Mouse (Mus musculus) natural killer cell, adult 2 months (primary cell): ENCODE results near the gene Itgb3.

Experiments used
- DNase-seq, 2 experiments: peaks; one replicate each; pipeline ENCODE4 v3.0.0; 2022; ENCODE audit warnings: low spot score in 2 of 2

The Itgb3 gene

DNA sequence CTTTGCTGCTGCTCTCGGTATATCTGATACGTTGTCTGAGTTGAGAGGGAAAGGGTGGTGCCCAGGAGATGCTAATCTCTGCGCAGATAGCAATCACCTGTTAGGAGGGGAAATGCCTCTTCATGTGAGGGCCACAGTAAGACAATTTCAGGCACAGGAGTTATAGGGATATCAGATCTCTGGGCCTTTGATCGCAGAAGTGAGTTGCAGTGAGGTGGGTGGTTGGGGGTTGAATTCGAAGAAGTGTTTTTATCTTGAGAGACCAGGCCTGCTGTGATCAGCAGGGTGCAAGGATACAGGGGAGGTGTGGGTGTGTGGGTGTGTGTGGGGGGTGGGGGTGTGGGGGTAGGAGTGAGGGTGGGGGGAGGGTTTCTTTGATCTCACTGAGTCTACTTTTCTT lies 53.3 kb downstream of the Itgb3 start:
- peak; percentile 27 to 40 for DNase-seq

DNA sequence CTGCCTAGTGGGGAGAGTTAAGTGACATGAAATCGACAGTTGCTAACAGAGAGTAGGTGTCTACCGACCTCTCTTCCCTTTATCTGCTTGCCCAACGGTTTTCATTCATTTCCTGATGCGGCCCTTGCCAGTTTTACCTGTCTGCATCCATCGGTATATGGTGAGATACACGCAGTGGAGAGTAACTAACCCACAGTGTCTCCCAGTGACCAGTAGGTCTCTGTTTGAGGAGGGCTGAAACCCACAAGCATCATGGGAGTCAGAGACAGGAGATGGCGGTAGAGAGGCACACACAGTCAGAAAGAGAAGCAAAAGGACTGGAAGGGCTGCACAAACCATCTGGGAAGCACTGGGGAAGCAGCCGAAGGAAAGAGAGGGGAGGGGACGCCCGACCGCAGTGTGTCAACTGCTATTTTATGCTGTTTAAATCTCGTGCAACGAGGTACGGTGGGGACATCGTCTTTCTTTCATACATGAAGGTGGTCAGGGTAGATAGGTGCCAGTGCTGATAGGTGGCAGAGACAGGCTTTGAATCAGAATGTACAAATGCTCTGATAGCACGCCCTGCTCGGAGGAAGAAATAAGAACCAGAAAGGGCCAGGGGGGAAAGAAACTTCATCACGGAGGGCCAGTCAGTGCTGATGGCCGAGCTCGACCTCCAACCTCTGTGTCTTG lies 53.9 kb downstream of the Itgb3 start:
- DNase-seq, result peak; percentile 48 to 54

DNA sequence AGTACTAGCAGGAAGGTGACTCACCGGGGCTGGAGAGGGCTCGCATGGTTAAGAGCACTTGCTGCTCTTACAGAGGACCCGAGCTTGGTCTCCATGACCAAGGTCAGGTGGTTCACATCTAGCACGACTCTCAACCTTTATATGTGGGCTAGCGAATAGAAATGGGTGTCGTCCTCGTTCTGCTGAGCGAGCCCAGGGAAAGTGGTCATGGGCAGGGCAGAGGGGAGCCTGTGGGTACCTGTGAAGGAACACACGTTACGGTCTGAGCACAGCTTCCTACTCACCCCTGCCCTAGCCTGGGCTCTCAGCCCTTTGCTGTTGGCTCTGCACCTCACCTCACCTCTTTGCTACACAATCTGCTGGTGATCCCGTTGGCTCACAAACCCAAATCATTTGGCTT lies 54.8 kb downstream of the Itgb3 start:
- no peak for DNase-seq

DNA sequence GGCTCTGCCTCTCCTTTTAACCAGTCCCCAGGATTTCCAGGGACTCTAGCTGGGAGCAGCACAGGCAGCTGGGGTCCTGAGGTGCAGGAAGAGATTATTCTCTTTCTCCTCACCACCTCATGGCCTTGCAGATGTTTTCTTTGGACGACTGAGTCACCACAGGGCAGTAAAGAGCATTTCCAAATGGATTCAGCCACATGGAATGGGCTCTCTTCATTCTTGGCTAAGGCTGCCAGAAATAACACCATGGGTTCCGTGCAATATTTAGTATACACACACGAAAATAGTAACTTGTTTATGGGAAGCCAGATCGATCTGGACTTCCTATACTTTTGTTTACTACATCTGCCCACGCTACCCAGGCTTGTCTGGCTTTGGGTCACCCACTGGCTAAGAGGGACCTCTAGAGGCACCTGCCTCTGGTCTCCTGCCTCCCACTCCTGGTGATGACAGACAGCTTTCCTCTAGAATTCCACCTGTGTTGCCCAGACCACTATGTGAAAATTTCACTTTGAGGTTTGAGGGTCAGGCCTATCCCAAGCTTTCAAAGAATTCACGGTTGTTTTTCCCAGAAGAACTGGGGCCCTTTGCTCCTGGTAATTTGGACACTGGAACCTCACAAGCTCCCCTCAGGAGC lies 55.6 kb downstream of the Itgb3 start:
- DNase-seq, result no peak

DNA sequence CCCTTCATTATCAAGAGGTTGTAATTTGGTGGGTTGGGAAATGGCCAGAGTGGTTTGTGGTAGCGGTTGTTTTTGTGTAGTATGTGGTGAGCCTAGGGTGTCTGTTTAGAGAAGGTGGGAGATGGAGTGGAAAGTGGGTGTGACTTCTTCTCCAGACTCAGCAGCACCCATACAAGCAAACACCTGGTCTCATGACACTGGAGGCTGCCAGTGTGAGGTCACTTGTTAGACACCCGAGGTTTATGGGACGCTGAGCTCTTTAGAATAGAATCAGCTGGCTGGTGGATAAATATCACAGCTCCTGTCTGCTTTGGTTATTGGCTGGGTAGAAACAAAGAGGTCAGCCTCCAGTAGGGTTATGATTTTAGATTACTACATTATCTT lies 56.1 kb downstream of the Itgb3 start:
- DNase-seq, result peak; percentile 59 to 63

DNA sequence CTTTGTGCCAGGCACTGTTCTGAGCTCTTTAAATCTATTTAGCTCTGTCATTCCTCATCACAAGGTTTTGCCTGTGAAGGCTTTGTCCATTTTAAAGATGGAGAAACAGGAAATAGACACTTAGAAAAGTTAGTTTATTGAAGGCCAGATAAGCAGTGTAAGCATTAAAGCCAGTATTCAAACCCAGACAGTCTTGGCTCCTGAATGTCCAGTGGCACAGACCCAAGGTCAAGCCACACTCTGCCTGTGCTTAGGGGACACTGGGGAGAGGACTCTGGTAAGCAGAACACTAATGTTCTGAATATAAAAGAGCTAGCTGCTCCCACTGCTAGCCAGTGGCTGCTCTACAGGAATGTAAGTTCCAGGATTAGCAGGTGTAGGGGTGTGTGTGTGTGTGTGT lies 56.6 kb downstream of the Itgb3 start:
- no peak for DNase-seq

DNA sequence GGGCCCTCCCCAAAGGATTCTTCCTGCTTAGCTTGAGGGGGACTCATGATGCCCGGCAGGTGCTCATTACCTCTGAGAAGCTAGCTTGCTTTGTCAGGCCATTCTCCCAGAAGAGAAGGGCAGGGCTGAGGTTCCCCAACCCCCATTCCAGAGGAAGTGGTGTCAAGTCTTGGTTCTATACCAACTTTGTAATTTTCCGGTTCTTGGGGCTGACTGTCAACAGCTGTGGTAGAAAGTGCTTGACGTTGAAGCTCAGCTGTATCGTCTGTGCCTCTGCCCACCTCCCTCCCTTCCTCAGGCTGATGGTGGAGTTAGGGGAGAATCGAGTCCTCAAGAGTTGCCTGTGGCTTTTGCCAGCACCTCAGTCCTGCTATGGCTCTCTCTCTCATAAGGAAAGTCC lies 59.6 kb downstream of the Itgb3 start:
- DNase-seq, result peak in 1 of 2 experiments; percentile 23

DNA sequence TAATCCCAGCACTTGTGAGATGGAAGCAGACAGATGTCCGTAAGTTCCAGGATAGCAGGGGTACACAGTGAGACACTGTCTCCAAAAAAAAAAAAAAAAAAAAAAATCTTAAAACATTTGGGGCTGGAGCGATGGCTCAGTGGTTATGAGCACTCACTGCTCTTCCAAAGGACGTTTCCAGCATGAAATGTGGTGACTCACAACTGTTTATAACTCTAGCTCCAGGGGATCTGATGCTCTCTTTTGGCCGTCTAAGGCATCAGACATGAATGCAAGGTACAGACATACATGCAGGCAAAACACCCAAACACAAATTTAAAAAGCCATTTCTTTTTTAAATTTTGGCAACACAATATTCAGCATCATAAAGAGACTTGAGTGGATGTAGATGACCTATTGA lies 65.6 kb downstream of the Itgb3 start:
- DNase-seq, result no peak

- no peak for DNase-seq
Observed at GRCm38 (mm10) chr11:104674768-104675167, 67.0 kb downstream of the Itgb3 start.

DNA sequence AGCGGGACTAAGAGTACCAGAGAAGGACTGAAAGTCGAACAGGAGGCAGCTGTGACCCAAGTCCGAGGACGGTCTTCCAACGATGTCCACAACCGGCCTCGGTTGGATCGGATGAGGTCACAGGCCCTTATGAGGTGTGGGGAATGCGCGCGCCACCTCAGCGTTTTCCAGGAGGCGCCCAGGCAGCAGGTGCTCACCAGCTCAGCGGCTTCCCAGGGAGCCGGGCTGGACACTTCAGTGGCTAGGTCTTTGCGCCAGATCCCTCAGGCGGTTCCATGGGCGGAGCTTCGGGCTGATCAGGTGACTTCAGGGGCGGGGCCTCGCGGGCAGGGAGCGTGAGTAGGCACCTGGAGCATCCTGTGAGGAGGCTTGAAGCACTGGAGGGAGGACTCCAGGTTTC lies 77.7 kb downstream of the Itgb3 start, which contains the start of gene Gm11639:
TSS of gene Gm11639 (plus strand) at position 160 of the 400 bp plus-strand sequence.
- DNase-seq, result no peak

DNA sequence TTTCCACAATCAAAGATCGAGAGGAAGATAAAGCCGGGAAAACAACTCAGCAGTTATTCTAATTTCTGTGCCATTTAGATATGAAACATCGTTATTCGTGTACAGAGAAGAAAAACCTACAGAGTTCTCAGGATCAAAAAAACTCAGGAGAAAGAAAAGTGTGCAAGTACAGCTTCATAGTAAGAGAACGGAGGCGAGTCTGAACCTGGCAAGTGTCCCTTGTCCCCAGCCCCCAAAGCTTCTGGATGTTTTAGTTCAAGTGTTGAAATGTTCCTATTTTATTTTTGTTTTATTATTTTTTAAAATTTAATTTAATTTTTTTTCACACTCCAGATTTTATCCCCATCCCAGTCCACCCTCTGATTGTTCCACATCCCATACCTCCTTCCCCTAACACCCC lies 85.4 kb downstream of the Itgb3 start:
- no peak for DNase-seq

DNA sequence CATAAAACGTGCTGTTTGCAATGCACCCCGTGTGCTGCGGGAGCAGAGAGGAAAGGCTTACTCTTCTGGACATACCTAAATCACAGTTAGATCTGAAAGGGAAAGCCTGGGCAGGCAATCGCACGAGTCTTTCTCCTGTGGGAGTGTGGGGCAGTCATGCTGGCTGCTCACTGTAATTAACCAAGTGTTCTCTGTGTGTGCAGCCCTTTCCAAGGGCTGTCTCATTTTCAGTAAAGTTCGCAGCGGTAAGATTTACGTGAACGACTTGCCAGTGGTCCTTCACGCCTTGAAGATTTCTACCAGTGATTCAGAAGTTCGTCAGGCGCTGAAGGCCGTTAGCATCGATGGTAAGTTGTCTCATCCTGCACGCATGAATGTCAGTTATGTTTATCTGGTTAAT lies 96.3 kb downstream of the Itgb3 start:
- no peak for DNase-seq

DNA sequence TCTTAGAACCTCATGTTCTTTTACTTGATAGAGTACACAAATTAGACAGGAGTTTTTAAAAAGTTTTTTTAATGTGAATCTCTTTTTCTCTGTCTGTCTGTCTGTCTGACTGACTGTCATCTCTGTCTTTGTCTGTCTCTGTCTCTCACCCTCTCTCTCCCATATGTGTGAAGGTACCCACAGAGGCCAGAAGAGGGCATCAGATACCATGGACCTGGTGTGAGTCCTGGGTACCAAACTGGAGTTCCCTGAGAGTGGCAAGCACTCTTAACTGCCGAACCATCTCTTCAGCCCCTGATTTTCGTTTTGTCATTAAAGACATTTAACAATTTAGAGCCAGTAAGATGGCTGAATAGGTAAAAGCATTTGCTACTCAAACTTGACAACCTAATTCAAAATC lies 99.3 kb downstream of the Itgb3 start:
- no peak for DNase-seq
